Mouse (Mus musculus) megakaryocyte, embryonic 14.5 days (primary cell): ENCODE data around the gene Slc22a1.

Experiments
- FLI1 ChIP-seq: IDR thresholded peaks from 2 replicates; pipeline ENCODE4 v1.6.1; 2012; ENCODE audit warnings: low read length, inconsistent platforms, mixed read lengths
- GATA1 ChIP-seq: IDR thresholded peaks from 3 replicates; pipeline ENCODE4 v1.6.1; 2012; ENCODE audit warnings: mixed read lengths, low read length, inconsistent platforms, borderline replicate concordance

- TF ChIP-seq FLI1 (no peak), GATA1 (no peak)
These were observed 30.2 kb downstream of the Slc22a1 start for GRCm38 (mm10) chr17:12645461-12645860.
